Mouse (Mus musculus) spleen, adult 2 months (tissue): ENCODE measurements at regions not wholly inside any gene's neighbourhood (a gene's known extent, or its start where the extent isn't known, plus 50 kb on each side); places are given as distances from the start of the nearest gene placed in this dataset.

Source experiments
- CTCF ChIP-seq: fragments of 200-500 bp; IDR thresholded peaks from 2 replicates; pipeline ENCODE4 v1.5.1; 2011; ENCODE audit warnings: mild to moderate bottlenecking, inconsistent platforms; ENCODE audit not compliant: insufficient read depth, insufficient read length, insufficient replicate concordance; ENCODE audit errors: extremely low read depth
- POLR2A ChIP-seq: fragments of 200-500 bp; IDR thresholded peaks from 2 replicates; pipeline ENCODE4 v1.6.1; 2011; ENCODE audit warnings: low read depth, low read length, inconsistent platforms

- TF ChIP-seq POLR2A (no peak), CTCF (no peak)
These were observed 178.8 kb downstream of the Spry2 start for GRCm38 (mm10) chr14:105717821-105718220.
